Mouse (Mus musculus): ENCODE measurements around the gene Masp2.

The Masp2 gene

GRCm38 (mm10) chr4:148601871-148602270 lies 483 bp upstream of the Masp2 start:
- DNase-seq (ENCODE audit: low spot score): no peak

- DNase-seq (ENCODE audit: low spot score): no peak
These were observed 1.2 kb downstream of the Masp2 start for GRCm38 (mm10) chr4:148603376-148604139.

GRCm38 (mm10) chr4:148604141-148604540 lies 1.8 kb downstream of the Masp2 start:
- no peak for DNase-seq (ENCODE audit: low spot score)

GRCm38 (mm10) chr4:148604541-148605165 lies 2.3 kb downstream of the Masp2 start:
- peak; percentile 79 for DNase-seq (ENCODE audit: low spot score)

GRCm38 (mm10) chr4:148607758-148608157 lies 5.4 kb downstream of the Masp2 start:
- DNase-seq (ENCODE audit: low spot score): peak; percentile 85

GRCm38 (mm10) chr4:148609805-148610204 lies 7.5 kb downstream of the Masp2 start:
- DNase-seq (ENCODE audit: low spot score): no peak

GRCm38 (mm10) chr4:148610631-148611364 lies 8.4 kb downstream of the Masp2 start:
- DNase-seq (ENCODE audit: low spot score): no peak

- DNase-seq (ENCODE audit: low spot score): peak; percentile 3
These were observed 10.2 kb downstream of the Masp2 start for GRCm38 (mm10) chr4:148612557-148612956.

- no peak for DNase-seq (ENCODE audit: low spot score)
These were observed 11.4 kb downstream of the Masp2 start for GRCm38 (mm10) chr4:148613738-148614137.

GRCm38 (mm10) chr4:148619805-148620204 lies 17.5 kb downstream of the Masp2 start:
- no peak for DNase-seq (ENCODE audit: low spot score)

GRCm38 (mm10) chr4:148620718-148621117 lies 18.4 kb downstream of the Masp2 start:
- DNase-seq (ENCODE audit: low spot score): no peak

- DNase-seq (ENCODE audit: low spot score): no peak
These were observed 20.1 kb downstream of the Masp2 start for GRCm38 (mm10) chr4:148622485-148622884.

GRCm38 (mm10) chr4:148623609-148624008 lies 21.3 kb downstream of the Masp2 start:
- no peak for DNase-seq (ENCODE audit: low spot score)

- DNase-seq (ENCODE audit: low spot score): no peak
These were observed 22.7 kb downstream of the Masp2 start for GRCm38 (mm10) chr4:148625010-148625409.

GRCm38 (mm10) chr4:148625756-148626622 lies 23.6 kb downstream of the Masp2 start:
- DNase-seq (ENCODE audit: low spot score): peak; percentile 70

- peak; percentile 96 for DNase-seq (ENCODE audit: low spot score)
These were observed 24.4 kb downstream of the Masp2 start, which contains the start of gene Tardbp for GRCm38 (mm10) chr4:148626623-148627185. Tardbp (minus strand) TSS chr4:148627019.

GRCm38 (mm10) chr4:148627246-148627645 lies 24.9 kb downstream of the Masp2 start:
- no peak for DNase-seq (ENCODE audit: low spot score)

- no peak for DNase-seq (ENCODE audit: low spot score)
These were observed 29.8 kb downstream of the Masp2 start for GRCm38 (mm10) chr4:148632013-148632692.

- DNase-seq (ENCODE audit: low spot score): no peak
These were observed 31.2 kb downstream of the Masp2 start for GRCm38 (mm10) chr4:148633395-148634061.

- DNase-seq (ENCODE audit: low spot score): no peak
These were observed 33.0 kb downstream of the Masp2 start for GRCm38 (mm10) chr4:148635309-148635708.
